Mouse (Mus musculus) cerebellum, adult 2 months (tissue): Measurements from ENCODE around the gene Prmt1.
"Not testable (repeated sequence)": the region's sequence is repeated elsewhere in the genome, so short reads cannot be mapped to it uniquely, and the experiment has no call there.

ENCODE experiments used
- CTCF ChIP-seq: fragments of 200-500 bp; IDR thresholded peaks from 2 replicates; pipeline ENCODE4 v1.5.1; 2011; ENCODE audit warnings: low read depth, mild to moderate bottlenecking, control low read depth, low read length, moderate library complexity, borderline replicate concordance; ENCODE audit not compliant: insufficient read depth
- POLR2A ChIP-seq: fragments of 200-500 bp; IDR thresholded peaks from 2 replicates; pipeline ENCODE4 v1.6.1; 2011; ENCODE audit warnings: low read length, control low read depth, borderline replicate concordance; ENCODE audit not compliant: insufficient read depth

GRCm38 (mm10) chr7:45023711-45024110 is 37.3 kb upstream of the Prmt1 start:
- TF ChIP-seq CTCF, result peak; percentile 24; the same call in 1 of the 2 replicates
- TF ChIP-seq POLR2A, result not testable (repeated sequence)
